ENCODE assay signal across 9 mouse cellular contexts in genomic region chr11:80670391-80670790, GRCm38 (mm10).
DNase-seq lines count a peak whose midpoint lies in the region; ATAC-seq lines count a peak whose summit lies in the region.
"Had no signal": no experiment of that assay in that cellular context is flagged by ENCODE, and none has a peak within 500 bp of the region (broad histone marks: within the 10 kb centered on the region; RNA-seq: fewer than 3 reads in every experiment).

No protein-coding gene starts in this region.

- no peaks in the 10 kb centered on the region for H3K9me3 ChIP-seq in hindbrain, embryonic 11.5 days (ENCODE audit: control insufficient read depth, low read length)
- H3K9me3 ChIP-seq: lung, embryonic 15.5 days had no signal

- H3K4me3 ChIP-seq in hindbrain, embryonic 11.5 days (ENCODE audit: low read depth, low read length), result no peak overlapping the region
- H3K4me3 ChIP-seq: lung, embryonic 15.5 days had no signal

- H3K4me1 ChIP-seq in hindbrain, embryonic 11.5 days (replicated peaks; ENCODE audit: control insufficient read depth, insufficient read depth, low read length), result no peaks in the 10 kb centered on the region
- H3K4me1 ChIP-seq: lung, embryonic 15.5 days had no signal

- no peak overlapping the region for H3K4me2 ChIP-seq in hindbrain, embryonic 11.5 days (replicated peaks; ENCODE audit: low read depth, low read length)
- H3K4me2 ChIP-seq: lung, embryonic 15.5 days had no signal

- H3K9ac ChIP-seq in hindbrain, embryonic 11.5 days (ENCODE audit: low read depth, low read length), result no peak overlapping the region
- H3K9ac ChIP-seq: lung, embryonic 15.5 days had no signal

- H3K36me3 ChIP-seq in hindbrain, embryonic 11.5 days (ENCODE audit: control insufficient read depth, insufficient read depth, low read length), result no peaks in the 10 kb centered on the region
- H3K36me3 ChIP-seq: lung, embryonic 15.5 days had no signal

- no peak overlapping the region for H3K27ac ChIP-seq in hindbrain, embryonic 11.5 days (ENCODE audit: low read depth, low read length)
- H3K27ac ChIP-seq: lung, embryonic 15.5 days had no signal

- peak; percentile 22; the same call in 1 of the 2 replicates for ATAC-seq in hindbrain, embryonic 11.5 days (ENCODE audit: low FRiP score)

- peak; percentile 55 for DNase-seq in kidney, adult 9 months
- DNase-seq in kidney, postnatal 4 days, result no peak
- peak; percentile 16 for DNase-seq in ES-CJ7 (ENCODE audit: low read depth, low spot score)
- peak; percentile 71 for DNase-seq in cerebellum, adult 9-11 months
- peak; percentile 68 for DNase-seq in hindbrain, embryonic 11.5 days (ENCODE audit: low spot score)
- DNase-seq in lung, postnatal 25 days (ENCODE audit: low spot score), result peak; percentile 12
- DNase-seq in telencephalon, adult 2 months (ENCODE audit: low read depth, low spot score), result peak; percentile 90
- DNase-seq in gastrocnemius, postnatal 4 days (ENCODE audit: low spot score in 2 of 2), result no peak

- no peaks in the 10 kb centered on the region for H3K27me3 ChIP-seq in hindbrain, embryonic 11.5 days (ENCODE audit: control insufficient read depth, insufficient read depth, low read length)
- H3K27me3 ChIP-seq: lung, embryonic 15.5 days had no signal

- WGBS in hindbrain, embryonic 11.5 days, result 19% methylated on average over 1 of the region's 1 CpGs

Comparison
In these comparisons a context has a peak if more than half of its experiments do, and no peak if none do; other contexts are left out.
1. DNase-seq: peak in kidney, adult 9 months (single experiment), ES-CJ7 (single experiment), cerebellum, adult 9-11 months (single experiment), hindbrain, embryonic 11.5 days (single experiment), lung, postnatal 25 days (single experiment) and telencephalon, adult 2 months (single experiment); none in kidney, postnatal 4 days (0 of 2) and gastrocnemius, postnatal 4 days (0 of 2).